Mouse (Mus musculus) erythroblast, embryonic 14.5 days (primary cell): ENCODE data around the gene Kdm8.

ENCODE experiments used
- GATA1 ChIP-seq: IDR thresholded peaks from 2 replicates; pipeline ENCODE4 v1.6.1; 2012; ENCODE audit warnings: low read length, inconsistent platforms, mixed read lengths
- TAL1 ChIP-seq: IDR thresholded peaks from 3 replicates; pipeline ENCODE4 v1.6.1; 2012; ENCODE audit warnings: low read length, inconsistent platforms, mixed read lengths

- TF ChIP-seq TAL1 (no peak), GATA1 (no peak)
Measured at GRCm38 (mm10) chr7:125500879-125501278, 56.4 kb downstream of the Kdm8 start.
